Mouse (Mus musculus) hindbrain, embryonic 15.5 days (tissue): ENCODE measurements around the gene Zfp689. TPM values are rescaled to one million over a fixed set of nuclear protein-coding genes. Genes with fewer than 3 reads are reported as not detected.
"Not testable (repeated sequence)": the region's sequence is repeated elsewhere in the genome, so short reads cannot be mapped to it uniquely, and the experiment has no call there.

Experiments used
- ATAC-seq: fragments of 200-750 bp; cut with Nextera tagmentation; 2 replicates; pipeline ENCODE4 v1.8.0; 2017; ENCODE audit warnings: low read depth, moderate number of reproducible peaks, moderate TSS enrichment; ENCODE audit not compliant: low FRiP score
- H3K27ac ChIP-seq: fragments of 300-500 bp; sonication (generic); replicated peaks from 2 replicates; pipeline ENCODE4 v1.5.1; 2015; ENCODE audit warnings: mild to moderate bottlenecking, inconsistent platforms
- H3K27me3 ChIP-seq: fragments of 300-500 bp; sonication (generic); 2 replicates; pipeline ENCODE4 v1.6.1; 2015; ENCODE audit warnings: control low read depth, inconsistent platforms
- H3K36me3 ChIP-seq: fragments of 300-500 bp; sonication (generic); 2 replicates; pipeline ENCODE4 v1.6.1; 2015; ENCODE audit warnings: control low read depth, inconsistent platforms
- H3K4me1 ChIP-seq: fragments of 300-500 bp; sonication (generic); replicated peaks from 2 replicates; pipeline ENCODE4 v1.6.1; 2015; ENCODE audit warnings: control low read depth, inconsistent platforms
- H3K4me2 ChIP-seq: fragments of 300-500 bp; sonication (generic); 2 replicates; pipeline ENCODE4 v1.6.1; 2015; ENCODE audit warnings: moderate library complexity, mild to moderate bottlenecking, inconsistent platforms
- H3K4me3 ChIP-seq: fragments of 300-500 bp; sonication (generic); 2 replicates; pipeline ENCODE4 v1.5.1; 2015; ENCODE audit warnings: mild to moderate bottlenecking, inconsistent platforms
- H3K9ac ChIP-seq: fragments of 300-500 bp; sonication (generic); 2 replicates; pipeline ENCODE4 v1.6.1; 2015; ENCODE audit warnings: inconsistent platforms
- H3K9me3 ChIP-seq: fragments of 300-500 bp; sonication (generic); 2 replicates; pipeline ENCODE4 v1.6.1; 2016; ENCODE audit warnings: control low read depth, inconsistent platforms
- WGBS: fragments of 180-500 bp; shearing (Covaris S2); methylation state at CpG from one replicate; pipeline ENCODE4 v1.1.7; 2015; 5-methylcytosine and 5-hydroxymethylcytosine counted together
- polyA plus RNA-seq: library from polyadenylated mRNA; unstranded; fragments of >200 nt; fragmentation: Nextera tagmentation; extraction: Ambion mirVana; gene quantifications from 2 replicates; pipeline ENCODE4 v1.2.1, GENCODE M21; 2015

Zfp689 gene
- polyA plus RNA-seq, 1 experiment from 2014 or later, result 15.8 TPM

DNA sequence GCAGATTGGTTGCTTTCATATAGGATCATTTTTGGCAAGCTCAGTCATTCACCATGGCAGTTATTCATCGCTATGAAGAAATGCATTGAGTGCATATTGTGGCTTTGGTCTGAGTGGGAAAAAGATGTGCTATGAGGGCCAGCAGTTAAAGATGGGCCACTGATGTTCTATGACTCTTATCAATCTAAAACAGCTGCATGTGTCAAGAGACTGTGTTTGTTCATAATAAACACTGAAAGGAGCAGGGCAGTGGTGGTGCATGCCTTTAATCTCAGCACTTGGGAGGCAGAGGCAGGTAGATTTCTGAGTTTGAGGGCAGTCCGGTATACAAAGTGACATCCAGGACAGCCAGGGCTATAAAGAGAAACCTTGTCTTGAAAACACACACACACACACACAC lies 16.7 kb upstream of the Zfp689 start:
- H3K9ac ChIP-seq, H3K4me3 ChIP-seq, H3K9me3 ChIP-seq, H3K36me3 ChIP-seq, H3K27me3 ChIP-seq, H3K4me2 ChIP-seq, ATAC-seq, H3K27ac ChIP-seq: not testable (repeated sequence)
- whole genome bisulfite sequencing, result 97% methylated on average over 2 of the region's 2 CpGs
- peaks cover 12% of the 10 kb centered on the region for H3K4me1 ChIP-seq

DNA sequence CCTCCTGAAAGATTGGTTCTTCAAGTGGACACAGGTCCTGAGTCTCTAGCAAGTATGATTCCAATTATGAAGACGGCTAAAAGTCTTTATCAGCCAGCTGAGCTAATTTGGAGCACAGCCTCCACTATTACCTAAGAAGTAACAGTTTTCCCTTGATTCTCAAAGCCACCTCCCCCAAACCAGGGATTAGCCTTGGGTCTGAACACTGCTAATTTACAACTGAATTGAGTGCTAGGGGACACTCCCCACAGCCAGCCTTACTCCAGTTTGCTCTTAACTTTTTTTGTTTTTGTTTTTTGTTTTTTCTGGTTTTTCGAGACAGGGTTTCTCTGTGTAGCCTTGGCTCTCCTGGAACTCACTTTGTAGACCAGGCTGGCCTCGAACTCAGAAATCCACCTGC lies 16.2 kb upstream of the Zfp689 start:
- no peak overlapping the region for H3K27ac ChIP-seq
- H3K4me2 ChIP-seq, result no peak overlapping the region
- H3K27me3 ChIP-seq, result no peaks in the 10 kb centered on the region
- peaks cover 6% of the 10 kb centered on the region; the same call in 1 of the 2 replicates for H3K36me3 ChIP-seq
- no peak overlapping the region for H3K4me3 ChIP-seq
- WGBS, result 96% methylated on average over 3 of the region's 3 CpGs
- H3K9me3 ChIP-seq, result no peaks in the 10 kb centered on the region
- peaks cover 12% of the 10 kb centered on the region for H3K4me1 ChIP-seq
- ATAC-seq, result no peak
- no peak overlapping the region for H3K9ac ChIP-seq

DNA sequence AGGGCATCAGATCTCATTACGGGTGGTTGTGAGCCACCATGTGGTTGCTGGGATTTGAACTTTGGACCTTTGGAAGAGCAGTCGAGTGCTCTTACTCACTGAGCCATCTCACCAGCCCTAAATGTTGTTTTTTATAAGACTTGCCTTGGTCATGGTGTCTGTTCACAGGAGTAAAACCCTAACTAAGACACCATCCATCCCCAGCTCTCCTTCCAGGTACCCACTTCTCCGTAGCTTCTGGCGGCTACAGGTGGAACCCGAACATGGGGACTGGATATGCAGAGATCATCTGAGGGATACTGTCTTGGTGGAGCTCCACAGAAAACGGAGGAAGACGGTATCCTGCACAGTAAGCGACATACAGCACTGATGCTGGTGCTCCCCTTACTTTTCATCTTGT lies 10.4 kb upstream of the Zfp689 start, which contains the start of gene Prr14:
TSS of gene Prr14 (plus strand) at position 301 of the 400 bp plus-strand sequence.
- H3K9ac ChIP-seq, H3K27ac ChIP-seq, H3K27me3 ChIP-seq, H3K4me3 ChIP-seq, H3K4me2 ChIP-seq, ATAC-seq, H3K4me1 ChIP-seq, H3K9me3 ChIP-seq: not testable (repeated sequence)
- peaks cover 31% of the 10 kb centered on the region for H3K36me3 ChIP-seq
- WGBS, result 94% methylated on average over 8 of the region's 8 CpGs

DNA sequence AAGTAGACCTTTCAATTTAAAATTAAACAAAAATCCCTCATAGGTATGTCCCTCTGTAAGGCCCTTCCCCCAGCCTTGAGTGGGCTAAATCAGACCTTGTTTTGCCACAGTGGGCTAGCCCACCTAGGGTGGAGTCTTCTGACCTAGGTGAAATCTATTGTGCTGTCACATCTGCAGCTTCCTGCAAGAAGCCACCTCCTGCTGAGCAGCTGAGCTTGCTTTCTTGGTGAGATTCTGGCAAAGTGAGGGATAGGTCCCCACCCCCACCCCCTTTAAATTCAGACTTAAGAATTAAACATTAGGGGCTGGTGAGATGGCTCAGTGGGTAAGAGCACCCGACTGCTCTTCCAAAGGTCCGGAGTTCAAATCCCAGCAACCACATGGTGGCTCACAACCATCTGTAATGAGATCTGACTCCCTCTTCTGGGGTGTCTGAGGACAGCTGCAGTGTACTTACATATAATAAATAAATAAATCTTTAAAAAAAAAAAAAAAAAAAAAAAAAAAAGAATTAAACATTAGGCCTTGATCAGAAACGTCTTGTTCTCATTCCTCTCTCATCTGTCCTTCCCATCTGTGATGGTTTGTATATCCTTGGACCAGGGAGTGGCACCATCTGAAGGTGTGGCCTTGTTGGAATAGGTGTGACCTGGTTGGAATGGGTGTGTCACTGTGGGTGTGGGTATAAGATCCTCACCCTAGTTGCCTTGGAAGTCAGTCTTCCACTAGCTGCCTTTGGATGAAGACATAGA lies 9.6 kb upstream of the Zfp689 start:
- H3K9ac ChIP-seq, result not testable (repeated sequence)
- 92% methylated on average over 3 of the region's 3 CpGs for WGBS

DNA sequence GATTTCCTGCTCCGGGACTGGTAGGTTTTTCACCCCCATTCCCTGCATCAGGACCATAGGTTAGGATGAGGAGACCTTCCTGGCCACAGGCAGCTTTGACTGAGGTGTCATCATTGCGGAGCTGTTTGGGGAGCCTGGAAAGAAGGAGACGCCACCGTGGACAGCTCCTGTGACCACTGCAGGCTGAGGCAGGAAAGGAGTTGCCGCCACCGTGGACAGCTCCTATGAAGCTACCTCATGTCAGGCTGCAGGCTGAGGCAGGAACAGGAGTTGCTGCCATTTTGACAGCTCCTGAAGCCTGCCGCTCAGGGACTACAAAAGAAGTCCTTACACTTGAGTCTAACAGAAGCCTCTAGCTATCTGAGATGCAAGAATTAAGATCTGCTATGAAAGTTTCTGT lies 5.9 kb upstream of the Zfp689 start:
- Histone ChIP-seq H3K36me3 (peaks cover 28% of the 10 kb centered on the region), H3K4me2 (no peak overlapping the region), H3K27ac (no peak overlapping the region), H3K27me3 (no peaks in the 10 kb centered on the region), H3K4me1 (peaks cover 33% of the 10 kb centered on the region), H3K9me3 (no peaks in the 10 kb centered on the region), H3K4me3 (no peak overlapping the region), H3K9ac (no peak overlapping the region)
- WGBS, result 94% methylated on average over 7 of the region's 7 CpGs
- no peak for ATAC-seq

More for the DNA sequence above, 9.6 kb upstream of the Zfp689 start:
- not testable (repeated sequence) for H3K4me1 ChIP-seq, ATAC-seq, H3K9me3 ChIP-seq, H3K4me2 ChIP-seq, H3K4me3 ChIP-seq, H3K27ac ChIP-seq, H3K27me3 ChIP-seq
- peaks cover 31% of the 10 kb centered on the region for H3K36me3 ChIP-seq

DNA sequence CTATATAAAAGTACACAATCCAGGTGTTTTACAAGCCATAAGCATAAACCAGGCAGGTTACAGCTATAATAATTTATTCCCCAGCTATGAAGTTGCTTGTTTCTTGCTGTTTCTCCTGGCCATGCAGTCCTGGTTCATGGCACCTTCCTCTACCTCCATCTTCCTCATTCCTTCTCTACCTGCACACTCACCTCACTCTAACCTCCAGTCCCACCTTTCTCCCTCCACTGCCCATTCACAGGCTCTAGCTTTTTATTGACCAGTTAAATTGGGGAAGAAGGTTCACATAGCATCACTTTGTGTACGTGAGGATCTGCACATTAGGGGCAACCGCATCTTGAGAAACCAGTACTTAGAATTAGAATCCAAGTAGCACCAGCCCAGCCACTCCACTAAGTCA lies 4.1 kb upstream of the Zfp689 start:
- no peaks in the 10 kb centered on the region for H3K27me3 ChIP-seq
- no peak overlapping the region for H3K4me2 ChIP-seq
- H3K36me3 ChIP-seq, result peaks cover 23% of the 10 kb centered on the region
- H3K27ac ChIP-seq, result no peak overlapping the region
- ATAC-seq, result no peak
- no peaks in the 10 kb centered on the region for H3K9me3 ChIP-seq
- H3K9ac ChIP-seq, result no peak overlapping the region
- no peak overlapping the region for H3K4me3 ChIP-seq
- 95% methylated on average over 2 of the region's 2 CpGs for WGBS
- H3K4me1 ChIP-seq, result peaks cover 38% of the 10 kb centered on the region

DNA sequence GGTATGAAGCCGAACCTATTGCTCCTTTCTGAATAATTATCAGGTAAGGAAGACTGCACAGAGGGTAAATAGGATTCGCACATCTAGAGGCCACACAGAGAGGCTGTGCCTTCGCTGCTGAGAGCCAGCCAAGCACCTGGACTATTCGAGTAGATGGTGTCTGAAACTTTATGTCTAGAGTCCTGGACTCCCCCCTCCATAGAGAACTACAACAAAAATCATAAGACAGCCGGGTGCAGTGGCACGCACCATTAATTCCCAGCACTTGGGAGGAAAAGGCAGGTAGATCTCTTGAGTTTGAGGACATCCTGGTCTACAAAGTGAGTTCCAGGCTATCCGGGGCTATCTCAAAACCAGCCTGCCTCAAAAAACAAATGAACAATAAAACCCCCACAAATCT lies 1.0 kb upstream of the Zfp689 start:
- H3K9me3 ChIP-seq, result no peaks in the 10 kb centered on the region
- H3K27me3 ChIP-seq, result no peaks in the 10 kb centered on the region
- H3K27ac ChIP-seq, result peak overlapping the region; percentile 90; the same call in 1 of the 2 replicates
- peaks cover 12% of the 10 kb centered on the region for H3K36me3 ChIP-seq
- H3K9ac ChIP-seq, result peak overlapping the region; percentile 52
- peak overlapping the region; percentile 74 for H3K4me2 ChIP-seq
- H3K4me1 ChIP-seq, result peaks cover 45% of the 10 kb centered on the region
- ATAC-seq, result no peak
- WGBS, result 83% methylated on average over 7 of the region's 7 CpGs
- H3K4me3 ChIP-seq, result peak overlapping the region; percentile 59

DNA sequence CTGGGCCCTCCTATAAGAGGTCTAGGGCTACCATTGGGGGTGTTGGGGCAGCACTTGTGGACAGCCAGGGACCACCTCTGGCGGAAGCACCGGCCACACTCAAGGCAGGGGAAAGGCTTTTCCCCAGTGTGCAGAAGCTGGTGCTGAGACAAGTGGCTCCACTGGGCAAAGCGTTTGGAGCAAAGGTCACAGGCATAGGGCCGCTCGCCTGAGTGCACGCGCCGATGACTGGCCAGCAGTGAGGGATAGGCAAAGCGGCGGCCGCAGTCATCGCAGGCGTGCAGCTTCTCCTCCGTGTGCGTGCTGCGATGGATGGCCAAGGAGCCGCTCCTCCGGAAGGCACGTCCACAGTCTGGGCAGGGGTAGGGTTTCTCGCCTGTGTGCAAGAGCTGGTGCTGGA lies 5.0 kb downstream of the Zfp689 start:
- Histone ChIP-seq H3K4me2 (no peak overlapping the region), H3K9ac (no peak overlapping the region), H3K9me3 (no peaks in the 10 kb centered on the region), H3K4me3 (no peak overlapping the region), H3K27me3 (no peaks in the 10 kb centered on the region), H3K4me1 (peaks cover 8% of the 10 kb centered on the region), H3K36me3 (peaks cover 42% of the 10 kb centered on the region), H3K27ac (no peak overlapping the region)
- 89% methylated on average over 20 of the region's 20 CpGs for WGBS
- ATAC-seq, result no peak

DNA sequence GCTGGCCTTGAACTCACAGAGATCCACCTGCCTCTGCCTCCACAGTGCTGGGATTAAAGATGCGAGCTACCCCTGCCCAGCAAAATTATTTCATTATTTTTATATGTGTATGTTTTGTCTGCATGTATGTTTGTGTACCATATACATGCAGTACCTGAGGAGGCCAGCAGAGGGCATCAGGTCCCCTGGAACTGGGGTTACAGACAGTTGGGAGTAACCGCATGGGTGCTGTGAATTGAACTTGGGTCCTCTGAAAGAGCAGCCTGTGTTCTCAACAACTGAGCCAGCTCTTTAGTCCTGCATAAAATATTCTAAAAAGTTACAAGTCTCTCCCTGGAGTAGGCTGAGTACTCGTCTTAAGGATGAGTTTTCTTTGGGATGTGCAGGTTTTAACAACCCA lies 11.2 kb downstream of the Zfp689 start:
- H3K4me3 ChIP-seq, result no peak overlapping the region
- H3K9me3 ChIP-seq, result no peaks in the 10 kb centered on the region
- H3K36me3 ChIP-seq, result peaks cover 14% of the 10 kb centered on the region; the same call in 1 of the 2 replicates
- no peak overlapping the region for H3K9ac ChIP-seq
- 94% methylated on average over 3 of the region's 3 CpGs for WGBS
- H3K4me2 ChIP-seq, result no peak overlapping the region
- no peak for ATAC-seq
- no peaks in the 10 kb centered on the region for H3K4me1 ChIP-seq
- no peaks in the 10 kb centered on the region for H3K27me3 ChIP-seq
- H3K27ac ChIP-seq, result no peak overlapping the region

DNA sequence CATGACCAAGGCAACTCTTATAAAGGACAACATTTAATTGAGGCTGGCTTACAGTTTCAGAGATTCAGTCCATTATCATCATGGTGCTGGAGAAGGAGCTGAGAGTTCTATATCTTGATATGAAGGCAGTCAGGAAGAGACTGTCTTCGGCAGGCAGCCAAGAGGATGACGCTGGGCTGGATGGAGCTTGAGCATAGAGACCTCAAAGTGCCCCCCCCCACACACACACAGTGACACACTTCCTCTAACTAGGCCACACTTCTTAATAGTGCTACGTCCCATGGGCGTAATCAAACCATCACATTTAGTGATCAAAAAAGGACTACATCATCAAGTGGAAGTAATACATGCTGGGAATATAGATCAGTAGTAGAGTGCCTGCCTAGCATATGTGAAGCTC lies 13.8 kb downstream of the Zfp689 start:
- Histone ChIP-seq H3K36me3 (no peaks in the 10 kb centered on the region), H3K4me1 (no peaks in the 10 kb centered on the region), H3K27me3 (no peaks in the 10 kb centered on the region), H3K9ac (no peak overlapping the region), H3K9me3 (no peaks in the 10 kb centered on the region), H3K27ac (no peak overlapping the region), H3K4me2 (no peak overlapping the region), H3K4me3 (no peak overlapping the region)
- WGBS, result 90% methylated on average over 4 of the region's 4 CpGs
- no peak for ATAC-seq

DNA sequence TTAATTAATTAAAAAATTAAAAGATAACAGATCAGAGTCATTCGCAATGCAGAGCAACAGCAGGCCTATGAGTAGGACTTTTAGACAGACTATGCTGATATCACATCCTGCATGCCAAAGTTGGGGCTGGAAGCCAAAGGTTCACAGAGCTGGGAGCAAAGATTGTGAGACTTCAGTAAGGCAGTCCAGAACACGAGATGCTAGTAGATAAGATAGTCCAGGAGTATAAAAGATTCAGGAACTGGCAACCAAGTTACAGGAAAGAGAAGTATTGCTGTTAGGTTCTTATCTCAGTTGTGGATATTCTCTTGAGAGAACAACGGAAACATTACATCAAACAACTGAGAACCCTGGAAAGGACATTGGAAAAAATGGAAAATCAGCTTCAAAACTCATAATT lies 22.6 kb downstream of the Zfp689 start:
- Histone ChIP-seq H3K27me3 (peaks cover 6% of the 10 kb centered on the region), H3K4me3 (no peak overlapping the region), H3K4me2 (no peak overlapping the region), H3K9ac (no peak overlapping the region), H3K4me1 (peaks cover 10% of the 10 kb centered on the region), H3K9me3 (no peaks in the 10 kb centered on the region), H3K36me3 (no peaks in the 10 kb centered on the region), H3K27ac (no peak overlapping the region)
- ATAC-seq, result no peak
- 81% methylated on average over 3 of the region's 3 CpGs for WGBS

DNA sequence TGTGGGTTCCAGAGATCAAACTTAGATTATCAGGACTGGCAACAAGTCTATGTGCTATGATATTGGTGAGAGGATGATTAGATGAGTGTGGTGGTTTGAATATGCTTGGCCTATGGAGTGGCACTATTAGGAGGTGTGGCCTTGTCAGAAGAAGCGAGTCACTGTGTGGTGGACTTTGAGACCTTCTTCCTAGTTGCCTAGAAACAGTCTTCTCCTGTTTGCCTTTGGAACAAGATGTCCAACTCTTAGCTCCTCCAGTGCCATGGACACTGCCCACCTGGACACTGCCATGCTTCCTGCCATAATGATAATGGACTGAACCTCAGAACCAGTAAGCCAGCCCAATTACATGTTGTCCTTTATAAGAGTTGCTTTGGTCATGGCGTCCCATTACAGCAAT lies 23.0 kb downstream of the Zfp689 start:
- WGBS, result 93% methylated on average over 2 of the region's 2 CpGs
- H3K36me3 ChIP-seq, result no peaks in the 10 kb centered on the region
- H3K27ac ChIP-seq, result no peak overlapping the region
- no peak for ATAC-seq
- no peaks in the 10 kb centered on the region for H3K9me3 ChIP-seq
- H3K27me3 ChIP-seq, result peaks cover 6% of the 10 kb centered on the region
- H3K9ac ChIP-seq, result no peak overlapping the region
- H3K4me1 ChIP-seq, result peaks cover 14% of the 10 kb centered on the region
- H3K4me2 ChIP-seq, result no peak overlapping the region
- no peak overlapping the region for H3K4me3 ChIP-seq

DNA sequence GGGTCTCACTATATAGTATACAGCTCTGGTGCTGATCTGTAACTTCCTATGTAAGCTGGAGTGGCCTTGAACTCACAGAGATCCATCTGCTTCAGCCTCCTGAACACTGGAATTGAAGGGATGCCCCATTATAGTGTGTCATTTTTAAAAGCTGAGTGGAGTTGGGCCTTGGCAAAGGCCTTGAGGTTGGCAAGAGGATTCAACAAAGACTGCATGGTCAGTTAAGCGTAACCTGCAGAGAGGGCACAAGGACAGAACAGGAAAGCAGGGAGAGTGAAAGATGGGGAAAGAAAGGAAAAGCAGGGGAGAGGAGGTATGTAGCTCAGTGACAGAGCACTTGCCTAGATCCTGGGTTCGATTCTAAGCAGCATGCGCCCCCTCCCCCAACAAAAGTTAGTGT lies 23.7 kb downstream of the Zfp689 start:
- H3K4me2 ChIP-seq, result no peak overlapping the region
- H3K27me3 ChIP-seq, result peaks cover 6% of the 10 kb centered on the region
- no peak overlapping the region for H3K9ac ChIP-seq
- no peak for ATAC-seq
- H3K36me3 ChIP-seq, result no peaks in the 10 kb centered on the region
- 88% methylated on average over 3 of the region's 3 CpGs for WGBS
- no peaks in the 10 kb centered on the region for H3K9me3 ChIP-seq
- H3K4me1 ChIP-seq, result peaks cover 18% of the 10 kb centered on the region
- H3K4me3 ChIP-seq, result no peak overlapping the region
- no peak overlapping the region for H3K27ac ChIP-seq
